Mouse (Mus musculus): ENCODE data around the gene Rsrc2.
A peak's percentile ranks its signal among the peaks of the same experiment; 100 is the strongest.
"Not testable (repeated sequence)": the region's sequence is repeated elsewhere in the genome, so short reads cannot be mapped to it uniquely, and the experiment has no call there.

The Rsrc2 gene

DNA sequence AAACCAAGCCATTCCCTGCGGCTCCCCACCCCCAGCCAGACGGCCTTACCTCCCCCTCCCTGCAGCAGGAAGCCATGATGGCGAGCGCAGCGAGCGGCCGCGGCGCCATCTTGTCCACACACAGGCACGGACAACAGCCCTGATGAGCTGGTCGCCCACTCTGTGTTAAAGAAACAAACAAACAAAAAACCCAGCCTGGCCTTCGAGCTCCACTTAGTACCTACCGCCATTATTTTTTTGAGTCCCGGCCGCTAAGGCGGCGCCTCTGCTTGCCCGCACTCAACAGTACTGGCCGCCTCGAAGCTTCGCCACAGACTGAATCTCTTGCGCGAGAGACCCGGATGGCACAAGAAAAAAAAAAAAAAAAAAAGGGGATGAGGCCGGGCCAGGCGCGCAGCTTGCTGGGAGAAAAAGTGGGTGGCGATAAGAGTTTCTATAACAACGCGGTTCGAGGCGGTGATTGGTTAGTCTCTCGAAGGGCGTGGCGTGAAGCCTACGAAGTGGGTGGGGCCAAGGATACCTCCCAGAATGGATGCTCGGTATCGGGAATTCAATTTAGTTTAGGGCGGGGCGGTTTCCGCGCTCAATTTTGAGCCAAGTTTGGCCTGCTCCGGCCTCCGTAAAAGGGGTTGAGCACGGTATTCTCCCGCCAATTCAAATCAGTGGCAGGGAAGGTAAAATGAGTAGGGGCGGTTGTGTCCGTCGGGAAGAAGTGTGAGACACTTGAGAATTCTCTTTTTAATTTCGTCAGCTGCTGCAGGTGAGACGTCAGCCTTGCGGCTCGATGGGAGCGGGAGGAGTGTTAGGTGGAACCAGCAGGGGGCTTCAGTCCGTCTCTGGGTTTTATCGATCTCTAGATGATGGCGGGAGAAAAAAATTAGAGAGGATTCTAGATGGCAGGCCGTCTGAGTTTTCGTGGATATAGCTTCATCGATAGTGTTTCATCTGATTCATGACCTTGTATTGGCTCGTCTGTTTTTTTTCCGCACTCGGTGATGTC lies at the start of gene Rsrc2, which contains the start of gene Kntc1:
Rsrc2 (minus strand) TSS at position 350 of the 1,000 bp plus-strand sequence.
Kntc1 (plus strand) TSS at position 652 of the 1,000 bp plus-strand sequence.
- peak; percentile 99 for DNase-seq (ENCODE audit: low spot score in 2 of 2)

DNA sequence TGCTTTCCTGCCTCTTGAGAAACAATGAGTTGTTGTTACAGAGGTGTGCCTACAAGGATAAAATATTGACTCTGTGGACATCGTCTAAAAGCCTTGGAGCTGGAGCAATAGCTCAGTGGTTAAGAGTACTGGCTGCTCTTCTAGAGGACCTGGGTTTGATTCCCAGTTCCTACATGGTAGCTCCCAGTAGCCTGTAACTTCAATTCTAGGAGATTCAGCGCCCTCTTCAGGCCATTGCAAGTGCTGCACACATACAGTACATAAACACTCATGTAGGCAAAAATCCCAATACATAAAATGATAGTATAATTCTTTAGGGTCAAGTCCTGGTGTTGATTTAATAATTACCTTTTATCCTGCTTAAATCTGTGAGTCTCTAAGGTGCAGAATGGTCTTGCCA lies 43.9 kb upstream of the Rsrc2 start:
- no peak for DNase-seq (ENCODE audit: low spot score in 2 of 2)

DNA sequence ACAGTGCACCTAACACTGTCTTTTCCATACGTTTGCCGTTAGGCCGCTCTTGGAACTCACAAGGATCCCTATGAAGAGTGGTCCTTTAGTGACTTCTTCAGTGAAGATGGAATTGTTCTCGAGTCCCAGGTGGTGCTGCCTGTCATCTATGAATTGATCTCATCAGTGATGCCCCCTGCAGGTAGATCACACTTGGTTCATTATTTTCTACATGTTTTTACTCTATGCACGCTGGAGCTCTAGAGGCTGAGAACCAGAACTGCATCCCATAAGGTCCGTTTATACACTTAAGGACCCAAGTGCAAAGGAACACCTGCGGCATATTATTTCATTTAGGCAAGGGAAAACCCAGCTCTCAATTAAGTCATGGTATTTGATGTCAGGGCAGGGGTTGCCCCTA lies 39.8 kb upstream of the Rsrc2 start:
- DNase-seq (ENCODE audit: low spot score in 2 of 2): no peak

DNA sequence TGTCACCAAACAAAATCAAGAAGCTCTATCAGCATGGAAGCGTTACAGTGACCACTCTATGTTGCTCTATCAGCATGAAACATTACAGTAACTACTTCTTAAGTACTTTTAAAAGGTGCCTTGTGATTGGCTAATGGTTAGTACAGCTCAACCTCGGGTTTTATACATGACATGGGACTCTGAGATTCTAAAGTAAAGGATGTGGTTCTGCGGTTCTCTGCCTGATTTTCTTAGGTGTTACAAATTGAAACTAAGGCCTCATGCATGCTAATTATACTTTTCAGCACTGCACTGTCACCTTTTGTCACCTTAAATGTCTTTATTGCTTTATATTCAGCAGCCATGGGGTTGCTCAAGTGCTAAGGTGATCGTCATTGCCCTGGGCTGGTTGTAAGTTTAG lies 32.6 kb upstream of the Rsrc2 start:
- DNase-seq (ENCODE audit: low spot score in 2 of 2): no peak

DNA sequence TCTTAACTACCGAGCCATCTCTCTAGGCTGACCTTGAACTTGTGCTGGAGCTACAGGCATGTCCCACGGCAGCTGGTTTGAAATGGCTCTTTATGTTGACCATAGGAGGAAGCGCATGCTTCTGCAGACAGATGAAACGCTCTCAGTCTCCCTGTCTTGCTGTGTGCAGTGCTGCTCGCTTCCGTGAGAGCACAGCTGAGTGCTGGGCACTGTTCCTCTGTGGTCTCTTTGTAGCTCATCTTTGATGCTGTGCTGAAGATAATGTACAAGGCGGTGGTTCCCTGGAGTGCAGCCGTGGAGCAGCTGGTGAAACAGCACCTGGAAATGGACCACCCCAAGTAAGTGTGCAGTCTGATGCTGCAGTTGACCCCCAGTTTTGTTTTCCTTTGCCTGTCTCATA lies 31.5 kb upstream of the Rsrc2 start:
- DNase-seq (ENCODE audit: low spot score in 2 of 2): no peak

DNA sequence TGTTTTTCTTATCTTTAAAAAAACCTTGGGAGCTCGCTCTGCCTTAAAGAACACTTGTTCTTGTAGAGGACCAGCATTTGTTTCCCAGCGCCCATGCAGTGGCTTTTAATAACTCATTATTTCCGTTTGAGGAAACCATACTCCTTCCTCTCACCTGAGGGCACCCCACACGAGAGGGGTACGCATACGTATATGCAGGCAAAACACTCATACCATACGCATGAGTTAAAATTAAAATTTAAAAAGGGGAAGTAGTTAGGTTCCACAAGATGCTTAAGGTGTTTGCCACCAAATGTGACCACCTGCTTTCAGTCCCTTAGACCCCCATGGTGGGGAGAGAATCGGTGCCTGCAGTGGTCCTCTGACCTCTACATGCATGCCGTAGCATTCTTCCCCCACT lies 24.2 kb upstream of the Rsrc2 start:
- DNase-seq (ENCODE audit: low spot score in 2 of 2): no peak

DNA sequence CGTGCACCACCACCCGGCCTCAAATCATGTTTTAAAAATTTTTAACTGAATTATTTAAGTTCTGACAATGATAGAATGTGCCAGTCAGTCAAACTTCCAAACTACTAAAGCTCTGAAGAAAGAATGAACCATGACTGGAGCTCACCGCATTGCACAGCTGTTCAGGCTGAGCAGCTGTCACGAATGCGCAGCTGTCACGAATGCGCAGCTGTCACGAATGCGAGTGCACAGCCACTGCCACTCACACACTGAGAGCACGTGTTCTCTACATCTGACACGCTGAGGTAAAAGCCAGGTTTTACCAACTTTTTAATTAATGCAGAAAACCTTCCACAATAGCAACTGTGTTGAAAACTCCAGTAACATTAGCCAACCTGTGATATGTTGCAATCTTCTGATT lies 17.2 kb upstream of the Rsrc2 start:
- not testable (repeated sequence) for DNase-seq (ENCODE audit: low spot score in 2 of 2)

DNA sequence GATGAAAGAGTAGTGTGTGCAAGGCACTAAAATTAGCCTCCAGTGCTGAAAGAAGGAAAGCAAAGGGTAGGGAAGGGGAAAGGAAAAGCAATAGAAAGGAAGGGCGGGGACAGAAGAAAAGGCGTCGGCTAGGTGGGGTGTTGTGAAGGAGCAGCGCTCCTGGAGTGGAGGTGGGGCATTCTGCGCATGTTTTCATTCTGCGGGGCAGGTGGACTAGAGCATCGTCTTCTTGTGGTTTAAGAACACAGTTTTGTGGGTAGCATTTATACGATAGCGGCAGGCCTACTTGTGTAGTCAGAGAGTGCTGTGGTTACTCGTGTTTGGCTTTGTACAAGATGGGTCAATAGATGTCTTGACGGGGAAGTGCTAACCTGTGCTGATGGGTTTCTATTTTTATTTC lies 16.3 kb upstream of the Rsrc2 start:
- DNase-seq (ENCODE audit: low spot score in 2 of 2): no peak

DNA sequence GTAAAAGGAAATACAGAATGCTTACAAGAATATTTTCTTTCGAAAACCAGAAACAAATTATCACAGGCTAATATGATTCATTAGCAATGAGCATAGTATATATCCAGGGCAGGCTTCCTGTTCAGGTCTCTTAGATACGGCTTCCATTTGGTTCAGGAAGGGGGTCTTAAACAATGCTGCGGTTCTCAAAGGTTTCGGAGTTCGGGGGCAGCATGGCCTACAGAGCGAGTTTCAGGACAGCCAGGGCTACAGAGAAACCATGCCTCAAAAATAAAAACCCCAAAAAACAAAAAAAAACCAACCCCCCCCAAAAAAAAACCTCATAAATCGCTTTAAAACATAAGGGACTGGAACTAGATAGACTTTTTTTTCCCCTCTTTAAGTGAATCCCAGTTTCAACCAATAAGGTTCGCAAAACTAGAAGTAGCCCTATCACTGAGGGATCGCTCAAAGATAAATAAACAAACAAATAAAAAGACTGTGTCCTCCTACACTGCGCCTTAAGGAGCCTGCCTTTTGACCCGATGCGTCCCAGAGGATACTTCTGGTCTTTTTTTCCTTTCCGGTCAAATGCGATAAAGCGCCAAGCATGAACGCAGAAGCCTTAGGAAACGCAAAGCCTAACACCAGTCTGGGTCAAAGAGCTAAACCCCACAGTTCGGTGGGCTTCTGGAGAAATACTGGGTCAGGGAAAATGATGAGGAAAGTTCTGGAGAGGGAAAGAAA lies 712 bp downstream of the Rsrc2 start:
- DNase-seq (ENCODE audit: low spot score in 2 of 2): no peak

DNA sequence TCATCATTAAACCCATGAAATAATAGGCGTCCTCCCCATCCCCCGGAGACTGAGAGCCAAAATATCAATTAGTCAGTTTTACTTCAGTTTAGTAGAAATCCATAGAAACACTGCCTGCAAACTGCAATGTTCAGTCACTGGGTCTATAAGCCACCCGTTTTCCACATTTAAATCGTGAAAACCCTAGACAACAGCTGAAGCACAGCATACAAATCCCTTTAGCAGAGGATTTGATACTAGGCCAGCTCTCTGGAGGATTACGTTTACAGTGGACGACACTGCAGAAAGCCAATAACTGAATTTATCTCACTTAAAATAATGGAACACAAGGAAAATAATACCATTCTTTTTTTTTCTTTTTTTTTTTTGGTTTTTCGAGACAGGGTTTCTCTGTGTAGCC lies 1.6 kb downstream of the Rsrc2 start:
- DNase-seq (ENCODE audit: low spot score in 2 of 2): no peak

DNA sequence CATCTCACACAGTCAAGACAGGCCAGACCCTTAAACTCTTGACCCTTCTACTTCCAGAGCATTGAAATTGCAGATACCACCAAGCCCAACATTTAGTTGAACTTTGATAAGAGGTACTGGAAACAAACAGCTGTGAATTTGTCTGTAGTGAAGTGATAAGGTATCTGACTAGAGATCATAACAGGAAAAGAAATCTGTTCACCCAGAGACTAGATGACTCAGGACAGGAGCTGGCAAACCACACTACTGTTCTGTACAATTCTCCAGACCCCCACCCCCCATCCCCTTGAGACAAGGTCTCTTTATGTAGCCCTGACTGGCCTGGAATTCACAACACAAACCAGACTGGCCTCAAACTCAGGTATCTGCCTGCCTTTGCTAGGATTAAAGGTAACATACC lies 3.0 kb downstream of the Rsrc2 start:
- no peak for DNase-seq (ENCODE audit: low spot score in 2 of 2)

DNA sequence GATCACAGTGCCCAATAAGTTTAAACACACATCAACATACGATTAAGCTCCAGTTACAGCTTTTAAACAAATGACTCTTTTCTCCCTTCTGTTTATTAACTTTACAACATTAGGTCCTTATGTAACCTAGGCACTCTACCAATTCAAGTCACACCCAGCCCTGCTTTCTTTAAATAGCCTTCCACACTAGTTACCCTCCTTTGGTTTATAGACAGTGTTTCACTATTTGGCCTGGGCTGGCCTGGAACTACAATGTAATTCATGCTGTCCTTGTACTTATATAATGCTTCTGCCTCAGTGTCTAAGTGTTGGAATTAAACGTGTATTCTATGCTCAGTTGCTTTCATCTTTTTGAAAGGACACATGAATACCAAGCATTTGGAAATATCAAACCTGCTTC lies 4.9 kb downstream of the Rsrc2 start:
- no peak for DNase-seq (ENCODE audit: low spot score in 2 of 2)

DNA sequence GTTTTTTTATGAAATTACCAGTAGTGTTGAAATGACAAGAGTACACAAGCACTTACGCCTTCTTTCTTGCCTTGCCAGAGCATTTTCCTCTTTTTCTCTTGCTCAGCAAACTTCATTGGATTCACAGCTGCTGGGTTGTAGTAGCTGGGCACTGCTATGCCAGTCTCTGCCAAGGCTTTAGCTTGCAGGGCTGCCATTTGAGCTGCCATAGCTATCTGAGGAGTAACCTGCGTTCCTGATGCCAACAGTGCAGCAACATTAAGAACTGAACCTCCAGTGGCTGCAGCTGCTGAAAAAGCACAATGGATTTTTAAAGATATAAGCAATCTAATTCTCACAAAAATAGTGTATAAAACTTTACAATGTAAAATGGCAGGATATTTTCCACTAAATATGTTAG lies 18.2 kb downstream of the Rsrc2 start:
- no peak for DNase-seq (ENCODE audit: low spot score in 2 of 2)

DNA sequence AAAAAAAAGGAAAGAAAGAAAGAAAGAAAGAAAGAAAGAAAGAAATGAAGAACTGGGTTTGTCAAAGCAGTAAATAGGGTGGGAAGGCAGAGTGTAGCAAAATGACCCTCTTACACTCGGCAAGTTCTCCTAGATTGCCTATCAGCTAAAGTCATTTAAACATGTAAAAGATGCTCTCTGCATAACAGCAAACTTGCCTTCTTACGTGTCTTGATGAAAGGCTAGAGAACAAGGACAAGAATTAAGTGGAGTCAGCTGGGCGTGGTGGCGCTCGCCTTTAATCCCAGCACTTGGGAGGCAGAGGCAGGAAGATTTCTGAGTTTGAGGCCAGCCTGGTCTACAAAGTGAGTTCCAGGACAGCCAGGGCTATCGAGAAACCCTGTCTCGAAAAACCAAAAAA lies 25.4 kb downstream of the Rsrc2 start:
- not testable (repeated sequence) for DNase-seq (ENCODE audit: low spot score in 2 of 2)

DNA sequence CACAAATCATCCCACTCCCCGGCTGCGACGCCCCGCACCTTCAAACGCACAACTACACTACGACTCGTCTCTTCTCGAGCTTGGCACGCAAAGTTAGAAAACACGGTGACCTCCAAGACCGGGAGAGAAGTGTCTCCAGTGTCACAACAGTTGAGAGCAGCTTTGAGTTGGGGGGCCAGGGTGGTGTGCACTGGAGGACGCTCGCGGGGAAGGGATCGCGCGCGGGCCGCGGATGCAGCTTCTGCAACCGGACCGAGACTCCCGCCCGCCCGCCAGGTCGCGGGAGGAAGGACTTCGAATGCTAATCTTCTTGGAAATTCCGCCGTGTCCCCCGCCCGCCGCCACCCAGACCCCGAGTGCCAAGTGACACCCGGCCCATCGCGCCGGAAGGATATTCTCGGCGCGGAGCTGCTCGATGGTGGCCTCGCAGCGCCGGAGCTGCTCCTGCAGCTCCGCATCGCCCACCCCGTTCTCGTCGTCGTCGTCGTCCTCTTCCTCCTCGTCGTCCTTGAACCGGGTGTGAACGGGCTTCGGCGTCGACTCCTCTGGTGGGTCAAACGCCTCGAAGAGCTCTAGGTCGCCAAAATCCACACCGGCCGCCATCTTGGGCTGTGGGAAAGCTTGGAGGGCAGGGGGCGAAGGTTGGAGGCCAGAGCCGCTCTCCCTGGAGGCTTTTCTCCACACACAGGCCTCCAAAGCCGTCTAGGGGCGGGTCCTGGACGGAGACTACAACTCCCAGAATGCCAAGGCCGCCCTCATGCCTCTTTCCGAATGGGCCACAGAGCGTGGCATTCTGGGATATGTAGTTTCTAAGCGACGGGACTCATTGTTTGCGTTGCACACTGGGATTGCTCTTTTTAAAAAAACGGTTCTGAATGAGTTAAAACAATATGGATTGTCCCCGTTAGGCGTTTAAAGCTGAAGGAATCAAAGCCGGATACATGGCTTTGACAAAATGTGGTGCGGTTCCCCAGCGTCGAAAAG lies 28.6 kb downstream of the Rsrc2 start, which contains the start of gene Zcchc8:
Zcchc8 (minus strand) TSS at position 773 of the 984 bp plus-strand sequence.
- peak; percentile 93 to 95 for DNase-seq (ENCODE audit: low spot score in 2 of 2)

DNA sequence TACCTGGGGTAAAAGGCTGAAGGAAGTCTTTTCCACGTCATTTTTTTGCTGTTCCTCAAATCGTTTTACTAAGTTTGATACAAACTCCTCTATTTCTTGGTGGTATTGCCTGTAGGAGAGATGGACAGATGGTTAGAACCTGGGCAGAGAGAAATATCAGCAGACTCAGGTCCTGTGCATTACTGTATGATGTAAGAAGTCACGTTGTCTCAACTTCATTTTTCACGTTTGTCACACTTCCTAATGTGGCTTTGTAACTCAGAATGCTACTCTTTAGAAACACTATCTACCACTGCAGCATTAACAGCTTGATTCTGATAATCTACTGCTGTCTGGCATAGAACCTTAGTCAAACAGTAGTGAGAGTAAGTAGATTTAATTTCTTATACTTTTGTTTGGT lies 34.6 kb downstream of the Rsrc2 start:
- no peak for DNase-seq (ENCODE audit: low spot score in 2 of 2)

DNA sequence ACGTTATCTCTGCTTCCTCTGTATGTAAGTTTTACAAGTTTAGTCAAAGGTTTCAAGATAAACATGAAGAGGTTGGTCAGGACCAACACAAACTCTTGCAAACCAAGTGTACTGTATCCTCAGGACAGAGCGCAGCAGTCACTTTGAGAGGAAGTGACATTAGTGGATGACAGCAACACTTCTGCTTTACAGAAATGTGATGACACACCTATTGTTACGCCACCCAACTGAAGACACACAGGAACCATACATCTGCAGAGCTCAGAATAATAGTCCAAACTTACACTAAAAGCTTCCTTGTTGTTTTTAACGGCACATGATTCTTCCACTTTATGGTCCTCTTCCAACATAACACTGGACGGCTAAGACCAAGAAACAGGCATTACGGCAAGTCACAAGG lies 35.4 kb downstream of the Rsrc2 start:
- DNase-seq (ENCODE audit: low spot score in 2 of 2): no peak

DNA sequence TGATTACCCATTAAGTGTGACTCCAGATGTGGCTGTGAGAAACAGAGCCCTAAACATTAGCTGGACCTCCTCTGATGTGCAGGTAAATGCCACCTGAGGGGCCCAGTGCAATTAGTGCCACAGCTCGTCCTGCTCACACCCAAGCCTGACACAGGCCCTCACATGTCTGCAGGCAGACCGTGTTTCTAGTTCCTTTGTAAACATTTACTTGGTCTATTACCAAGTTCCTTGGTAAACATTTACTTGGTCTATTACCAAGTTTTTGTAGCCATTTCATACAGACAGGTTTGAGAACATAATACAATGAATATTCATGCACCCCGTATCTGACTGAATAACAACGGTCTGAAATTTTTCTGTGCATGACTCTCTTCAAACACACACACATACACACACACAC lies 39.6 kb downstream of the Rsrc2 start:
- DNase-seq (ENCODE audit: low spot score in 2 of 2): no peak

DNA sequence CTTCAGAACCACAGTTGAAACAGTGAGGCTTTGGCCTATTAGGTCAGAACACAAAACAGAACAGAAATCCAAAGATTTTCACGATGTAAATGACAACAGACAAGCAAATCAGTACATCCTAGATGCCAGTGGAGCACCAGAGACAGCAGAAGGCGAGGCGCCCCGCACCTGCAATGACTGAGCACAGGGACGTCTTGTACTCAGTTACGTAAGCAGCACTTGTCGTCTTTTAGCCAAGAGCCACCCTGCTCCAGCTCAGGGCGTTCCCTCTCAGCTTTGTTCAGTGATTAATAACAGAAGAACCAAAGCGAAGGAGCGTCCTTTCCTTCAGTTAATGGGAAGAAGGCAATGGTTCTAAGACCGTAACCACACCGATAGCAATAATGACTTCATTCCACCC lies 40.6 kb downstream of the Rsrc2 start:
- no peak for DNase-seq (ENCODE audit: low spot score in 2 of 2)

DNA sequence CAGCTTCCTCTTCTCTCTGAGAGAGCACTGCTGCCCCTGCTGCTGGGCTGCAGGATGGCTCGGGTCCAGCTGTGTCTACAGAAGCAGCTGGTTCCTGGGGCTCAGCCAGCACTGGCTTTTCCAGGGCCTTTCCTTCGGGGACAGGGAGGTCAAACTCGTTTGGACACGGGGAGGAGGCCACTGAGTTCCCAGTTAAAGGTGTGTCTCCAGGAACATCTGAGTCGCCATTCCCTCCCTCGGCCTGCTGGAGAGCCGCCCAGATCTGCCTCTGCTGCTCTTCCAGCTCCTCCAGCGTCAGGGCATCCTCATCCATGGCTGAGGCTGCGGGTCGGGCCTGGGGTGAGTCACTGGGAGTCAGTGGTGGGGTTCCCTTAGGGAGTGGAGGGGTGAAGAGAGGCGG lies 48.6 kb downstream of the Rsrc2 start:
- DNase-seq (ENCODE audit: low spot score in 2 of 2): no peak

DNA sequence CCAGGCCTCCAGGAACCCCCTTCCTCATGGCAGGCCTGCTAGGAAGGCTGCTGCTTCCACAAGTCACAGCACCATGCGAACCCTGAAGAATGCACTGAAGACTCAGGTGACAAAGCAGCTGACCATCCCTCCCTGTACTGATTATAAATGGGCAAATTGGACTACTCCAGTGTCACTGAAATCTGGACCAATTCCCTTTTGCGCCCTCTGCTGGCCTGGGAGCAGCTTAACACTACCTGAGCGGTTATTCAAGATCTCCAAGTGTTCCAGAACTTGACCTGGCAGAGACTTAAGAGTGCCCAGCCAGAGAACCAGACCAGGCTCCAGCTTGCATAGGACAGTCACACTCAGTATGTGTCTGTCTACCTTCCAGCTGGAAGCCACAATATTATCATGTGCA lies 50.0 kb downstream of the Rsrc2 start:
- peak; percentile 45 to 71 for DNase-seq (ENCODE audit: low spot score in 2 of 2)

DNA sequence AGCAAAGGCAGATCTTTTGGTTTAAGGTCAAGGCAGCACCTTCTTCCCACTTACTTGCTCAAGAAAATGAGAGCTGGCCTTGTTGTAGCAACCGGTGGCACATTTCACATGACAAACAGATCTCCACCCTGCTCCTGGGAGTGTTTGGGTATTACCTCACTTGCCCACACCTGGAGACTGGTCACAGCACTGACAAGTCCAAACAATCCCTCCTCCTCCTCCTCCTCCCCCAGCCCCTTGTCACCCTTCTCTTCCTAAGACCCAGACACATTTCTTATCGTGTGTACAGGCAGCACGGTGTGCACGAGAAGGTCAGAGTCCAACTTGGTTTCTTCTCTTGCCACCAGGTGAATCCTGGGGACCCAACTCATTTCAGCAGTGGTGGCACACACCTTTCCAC lies 52.3 kb downstream of the Rsrc2 start:
- DNase-seq (ENCODE audit: low spot score in 2 of 2): no peak
